ENCODE assay signal across 8 mouse cellular contexts in genomic region chr7:45800546-45801204, GRCm38 (mm10). TPM values are rescaled to one million over a fixed set of nuclear protein-coding genes. Genes with fewer than 3 reads are reported as not detected.
DNase-seq lines count a peak whose midpoint lies in the region; ATAC-seq and TF ChIP-seq lines count a peak whose summit lies in the region.

No protein-coding gene starts in this region.

- H3K9me3 ChIP-seq in heart, embryonic 12.5 days (replicated peaks) = no peaks in the 10 kb centered on the region
- no peaks in the 10 kb centered on the region for H3K9me3 ChIP-seq in midbrain, postnatal 0 days (ENCODE audit: low read length)

- peak; percentile 58 for ATAC-seq in heart, embryonic 12.5 days (ENCODE audit: insufficient number of reproducible peaks, low FRiP score)
- peak; percentile 59 to 61 for ATAC-seq in hematopoietic stem cell, adult 5-6 weeks (replicated peaks in 1 of 2; ENCODE audit: insufficient read depth in 1 of 2, low FRiP score in 2 of 2, low TSS enrichment in 1 of 2, low read depth in 1 of 2, poor library complexity in 2 of 2, severe bottlenecking in 2 of 2)
- no peak for ATAC-seq in midbrain, postnatal 0 days (ENCODE audit: low FRiP score)

- TF ChIP-seq CTCF in midbrain, postnatal 0 days (IDR thresholded peaks at IDR 0.05) = no peak

- intact Hi-C loops in heart, postnatal 10 days (cut with DNase I) = loop anchor here (1.0 to 2.0 kb wide), 2 partner anchors 61 to 134 kb away; no protein-coding TSS in a partner anchor

- peak overlapping the region; percentile 58 for H3K4me2 ChIP-seq in heart, embryonic 12.5 days
- H3K4me2 ChIP-seq in midbrain, postnatal 0 days (ENCODE audit: low read depth, low read length, poor library complexity, severe bottlenecking) = no peak overlapping the region

- H3K27ac ChIP-seq in heart, embryonic 12.5 days (ENCODE audit: poor library complexity, severe bottlenecking) = no peak overlapping the region
- no peak overlapping the region for H3K27ac ChIP-seq in brown adipose tissue, adult 24 weeks (replicated peaks; ENCODE audit: low read depth, low read length)
- peak overlapping the region; percentile 52 for H3K27ac ChIP-seq in midbrain, postnatal 0 days (ENCODE audit: low read depth, low read length)

- no peak for DNase-seq in heart, postnatal 10 days
- peak; percentile 83 for DNase-seq in liver
- DNase-seq in midbrain, postnatal 0 days (ENCODE audit: low spot score) = no peak
- DNase-seq in cerebellum, adult 9-11 months = no peak
- no peak for DNase-seq in ovary, adult 18-20 months (ENCODE audit: low spot score)

- H3K27me3 ChIP-seq in heart, embryonic 12.5 days (replicated peaks) = peaks cover 52% of the 10 kb centered on the region
- H3K27me3 ChIP-seq in midbrain, postnatal 0 days (ENCODE audit: insufficient read depth, low read length) = no peaks in the 10 kb centered on the region

- peak overlapping the region; percentile 18 for H3K4me3 ChIP-seq in heart, embryonic 12.5 days
- peak overlapping the region; percentile 57 for H3K4me3 ChIP-seq in brown adipose tissue, adult 24 weeks (ENCODE audit: insufficient read depth, low read depth, low read length)
- no peak overlapping the region for H3K4me3 ChIP-seq in midbrain, postnatal 0 days (ENCODE audit: low read depth, low read length)

- no peaks in the 10 kb centered on the region for H3K36me3 ChIP-seq in heart, embryonic 12.5 days
- H3K36me3 ChIP-seq in midbrain, postnatal 0 days (ENCODE audit: insufficient read depth, low read length) = peaks cover 43% of the 10 kb centered on the region

- H3K4me1 ChIP-seq in heart, embryonic 12.5 days (replicated peaks) = peaks cover 26% of the 10 kb centered on the region
- no peaks in the 10 kb centered on the region for H3K4me1 ChIP-seq in brown adipose tissue, adult 24 weeks (ENCODE audit: control insufficient read depth, insufficient read depth, insufficient read length, low read length)
- no peaks in the 10 kb centered on the region for H3K4me1 ChIP-seq in midbrain, postnatal 0 days (ENCODE audit: insufficient read depth, low read length)

- WGBS in heart, embryonic 12.5 days = 7% methylated on average over 24 of the region's 25 CpGs
- WGBS in midbrain, postnatal 0 days = 32% methylated on average over 21 of the region's 25 CpGs

- no peak overlapping the region for H3K9ac ChIP-seq in heart, embryonic 12.5 days
- no peak overlapping the region for H3K9ac ChIP-seq in midbrain, postnatal 0 days (replicated peaks; ENCODE audit: low read length, poor library complexity, severe bottlenecking)

RNA-seq across cellular contexts. Expression of gene Cyth2, which starts 13.7 kb away (rescaled TPM):
- polyA plus RNA-seq in heart, embryonic 12.5 days (2016; fragmentation: Nextera tagmentation; extraction: Ambion mirVana) = 108 and 115 TPM in 2 replicates
- 10 to 100 TPM; 91.1 to 95.1 TPM for total RNA-seq in heart, postnatal 10 days (2021)
- 39.1 and 45.5 TPM in 2 replicates for polyA plus RNA-seq in brown adipose tissue, adult 24 weeks (2012; ENCODE audit: insufficient read depth, insufficient read length, missing spikeins)
- total RNA-seq in hematopoietic stem cell, adult 5-6 weeks (2017) = 46.6 and 82.7 TPM in 2 replicates
- 210 and 223 TPM in 2 replicates for total RNA-seq in midbrain, postnatal 0 days (2014; rRNA removed)
- polyA plus RNA-seq in midbrain, postnatal 0 days (2015; fragmentation: Nextera tagmentation; extraction: Ambion mirVana) = 219 and 236 TPM in 2 replicates

RNA-seq across cellular contexts. Expression of gene Sult2b1, which starts 16.2 kb away (rescaled TPM):
- polyA plus RNA-seq in heart, embryonic 12.5 days (2016; fragmentation: Nextera tagmentation; extraction: Ambion mirVana) = 0.23 and 0.40 TPM in 2 replicates
- total RNA-seq in heart, postnatal 10 days (2021) = not detected
- polyA plus RNA-seq in brown adipose tissue, adult 24 weeks (2012; ENCODE audit: insufficient read depth, insufficient read length, missing spikeins) = 0.87 and 1.1 TPM in 2 replicates
- total RNA-seq in hematopoietic stem cell, adult 5-6 weeks (2017) = 4.1 TPM in 1 of 2 replicates, not detected in the other
- 5.0 and 5.1 TPM in 2 replicates for total RNA-seq in midbrain, postnatal 0 days (2014; rRNA removed)
- polyA plus RNA-seq in midbrain, postnatal 0 days (2015; fragmentation: Nextera tagmentation; extraction: Ambion mirVana) = 5.6 and 6.1 TPM in 2 replicates

RNA-seq across cellular contexts. Expression of gene Lmtk3, which starts 17.1 kb away (rescaled TPM):
- 0.53 and 0.86 TPM in 2 replicates for polyA plus RNA-seq in heart, embryonic 12.5 days (2016; fragmentation: Nextera tagmentation; extraction: Ambion mirVana)
- under 1 TPM; 0.22 to 0.30 TPM for total RNA-seq in heart, postnatal 10 days (2021)
- polyA plus RNA-seq in brown adipose tissue, adult 24 weeks (2012; ENCODE audit: insufficient read depth, insufficient read length, missing spikeins) = 0.36 and 0.46 TPM in 2 replicates
- 0.10 TPM in 1 of 2 replicates, not detected in the other for total RNA-seq in hematopoietic stem cell, adult 5-6 weeks (2017)
- 170 and 172 TPM in 2 replicates for total RNA-seq in midbrain, postnatal 0 days (2014; rRNA removed)
- polyA plus RNA-seq in midbrain, postnatal 0 days (2015; fragmentation: Nextera tagmentation; extraction: Ambion mirVana) = 13.7 and 19.1 TPM in 2 replicates

RNA-seq across cellular contexts. Expression of gene Kcnj14, which starts 23.9 kb away (rescaled TPM):
- polyA plus RNA-seq in heart, embryonic 12.5 days (2016; fragmentation: Nextera tagmentation; extraction: Ambion mirVana) = 0.63 and 0.70 TPM in 2 replicates
- total RNA-seq in heart, postnatal 10 days (2021) = under 1 TPM; 0.69 to 0.74 TPM
- polyA plus RNA-seq in brown adipose tissue, adult 24 weeks (2012; ENCODE audit: insufficient read depth, insufficient read length, missing spikeins) = 1.1 TPM in 1 of 2 replicates, not detected in the other
- 0.63 TPM in 1 of 2 replicates, not detected in the other for total RNA-seq in hematopoietic stem cell, adult 5-6 weeks (2017)
- 0.71 and 2.1 TPM in 2 replicates for total RNA-seq in midbrain, postnatal 0 days (2014; rRNA removed)
- 1.5 TPM in 2 replicates for polyA plus RNA-seq in midbrain, postnatal 0 days (2015; fragmentation: Nextera tagmentation; extraction: Ambion mirVana)

RNA-seq across cellular contexts. Expression of gene Grwd1, which starts 30.1 kb away (rescaled TPM):
- 43.9 and 46.6 TPM in 2 replicates for polyA plus RNA-seq in heart, embryonic 12.5 days (2016; fragmentation: Nextera tagmentation; extraction: Ambion mirVana)
- total RNA-seq in heart, postnatal 10 days (2021) = 10 to 100 TPM; 14.6 to 17.1 TPM
- 5.5 and 6.6 TPM in 2 replicates for polyA plus RNA-seq in brown adipose tissue, adult 24 weeks (2012; ENCODE audit: insufficient read depth, insufficient read length, missing spikeins)
- total RNA-seq in hematopoietic stem cell, adult 5-6 weeks (2017) = 17.1 and 19.3 TPM in 2 replicates
- total RNA-seq in midbrain, postnatal 0 days (2014; rRNA removed) = 31.3 and 34.2 TPM in 2 replicates
- polyA plus RNA-seq in midbrain, postnatal 0 days (2015; fragmentation: Nextera tagmentation; extraction: Ambion mirVana) = 48.7 and 52.9 TPM in 2 replicates

Comparison
In these comparisons a context has a peak if more than half of its experiments do, and no peak if none do; other contexts are left out.
1. RNA of gene Lmtk3, which starts 17.1 kb away (total RNA-seq): 170 to 172 TPM in midbrain, postnatal 0 days; 0.22 to 0.30 TPM in heart, postnatal 10 days and 0.10 TPM in hematopoietic stem cell, adult 5-6 weeks; every median in the first group is over 100 times any median in the second.